Mouse (Mus musculus) limb, embryonic 10.5 days (tissue): ENCODE measurements around the gene Porcn. TPM values are rescaled to one million over a fixed set of nuclear protein-coding genes. Genes with fewer than 3 reads are reported as not detected.

Source experiments
- DNase-seq: peaks from one replicate; pipeline ENCODE4 v3.0.0-alpha.2; 2017; ENCODE audit warnings: low spot score
- H3K27ac ChIP-seq: fragments of 300-500 bp; sonication (generic); 2 replicates; pipeline ENCODE4 v1.5.1; 2016; ENCODE audit warnings: mild to moderate bottlenecking
- H3K27me3 ChIP-seq: fragments of 300-500 bp; sonication (generic); 2 replicates; pipeline ENCODE4 v1.6.1; 2016; ENCODE audit warnings: low read depth, mild to moderate bottlenecking; ENCODE audit not compliant: poor library complexity, severe bottlenecking
- H3K36me3 ChIP-seq: fragments of 300-500 bp; sonication (generic); 2 replicates; pipeline ENCODE4 v1.6.1; 2016; ENCODE audit warnings: mild to moderate bottlenecking, moderate library complexity
- H3K4me1 ChIP-seq: fragments of 300-500 bp; sonication (generic); 2 replicates; pipeline ENCODE4 v1.6.1; 2016
- H3K4me3 ChIP-seq: fragments of 300-500 bp; sonication (generic); 2 replicates; pipeline ENCODE4 v1.5.1; 2016; ENCODE audit warnings: mild to moderate bottlenecking, moderate library complexity
- H3K9me3 ChIP-seq: fragments of 300-500 bp; sonication (generic); replicated peaks from 2 replicates; pipeline ENCODE4 v1.6.1; 2016; ENCODE audit warnings: mild to moderate bottlenecking
- WGBS: fragments of 180-500 bp; shearing (Covaris S2); methylation state at CpG from one replicate; pipeline ENCODE4 v1.1.7; 2016; 5-methylcytosine and 5-hydroxymethylcytosine counted together
- polyA plus RNA-seq: library from polyadenylated mRNA; unstranded; fragments of >200 nt; fragmentation: Nextera tagmentation; extraction: Ambion mirVana; gene quantifications from 2 replicates; pipeline ENCODE4 v1.2.1, GENCODE M21; 2016

Gene Porcn
- polyA plus RNA-seq, 1 experiment from 2014 or later, result 12.5 TPM

GRCm38 (mm10) chrX:8222678-8223421, 16.5 kb upstream of the Porcn start:
- Histone ChIP-seq H3K36me3 (no peaks in the 10 kb centered on the region), H3K27ac (no peak overlapping the region), H3K4me1 (no peaks in the 10 kb centered on the region), H3K4me3 (no peak overlapping the region), H3K27me3 (peaks cover 6% of the 10 kb centered on the region; the same call in 1 of the 2 replicates), H3K9me3 (no peaks in the 10 kb centered on the region)
- 65% methylated on average over 7 of the region's 7 CpGs for WGBS
- no peak for DNase-seq

- Histone ChIP-seq H3K27me3 (peaks cover 7% of the 10 kb centered on the region; the same call in 1 of the 2 replicates), H3K27ac (no peak overlapping the region), H3K4me3 (no peak overlapping the region), H3K36me3 (no peaks in the 10 kb centered on the region), H3K4me1 (no peaks in the 10 kb centered on the region), H3K9me3 (no peaks in the 10 kb centered on the region)
- 83% methylated on average over 3 of the region's 3 CpGs for WGBS
- DNase-seq, result no peak
Observed at GRCm38 (mm10) chrX:8222296-8222677, 16.0 kb upstream of the Porcn start.

GRCm38 (mm10) chrX:8219651-8220050, 13.3 kb upstream of the Porcn start:
- no peaks in the 10 kb centered on the region for H3K36me3 ChIP-seq
- no peaks in the 10 kb centered on the region for H3K4me1 ChIP-seq
- no peak overlapping the region for H3K27ac ChIP-seq
- 25% methylated on average over 8 of the region's 8 CpGs for WGBS
- peaks cover 7% of the 10 kb centered on the region; the same call in 1 of the 2 replicates for H3K27me3 ChIP-seq
- no peak overlapping the region for H3K4me3 ChIP-seq
- H3K9me3 ChIP-seq, result no peaks in the 10 kb centered on the region
- DNase-seq, result no peak

GRCm38 (mm10) chrX:8218114-8218513, 11.8 kb upstream of the Porcn start:
- WGBS, result 45% methylated on average over 2 of the region's 2 CpGs
- H3K4me3 ChIP-seq, result no peak overlapping the region
- H3K4me1 ChIP-seq, result no peaks in the 10 kb centered on the region
- peaks cover 7% of the 10 kb centered on the region; the same call in 1 of the 2 replicates for H3K27me3 ChIP-seq
- no peaks in the 10 kb centered on the region for H3K9me3 ChIP-seq
- no peak for DNase-seq
- H3K36me3 ChIP-seq, result no peaks in the 10 kb centered on the region
- H3K27ac ChIP-seq, result no peak overlapping the region

- Histone ChIP-seq H3K4me1 (no peaks in the 10 kb centered on the region), H3K9me3 (no peaks in the 10 kb centered on the region), H3K4me3 (no peak overlapping the region), H3K36me3 (no peaks in the 10 kb centered on the region), H3K27ac (no peak overlapping the region), H3K27me3 (peaks cover 7% of the 10 kb centered on the region; the same call in 1 of the 2 replicates)
- no peak for DNase-seq
- WGBS, result 34% methylated on average over 6 of the region's 6 CpGs
Observed at GRCm38 (mm10) chrX:8217383-8217782, 11.1 kb upstream of the Porcn start.

- no peak overlapping the region for H3K4me3 ChIP-seq
- H3K9me3 ChIP-seq, result no peaks in the 10 kb centered on the region
- no peaks in the 10 kb centered on the region for H3K4me1 ChIP-seq
- H3K27ac ChIP-seq, result no peak overlapping the region
- no peaks in the 10 kb centered on the region for H3K36me3 ChIP-seq
- WGBS, result 87% methylated on average over 7 of the region's 7 CpGs
- DNase-seq, result no peak
- no peaks in the 10 kb centered on the region for H3K27me3 ChIP-seq
Observed at GRCm38 (mm10) chrX:8211490-8212207, 5.3 kb upstream of the Porcn start.

- Histone ChIP-seq H3K27ac (no peak overlapping the region), H3K4me1 (0 out of 2 replicates have a peak, but pooled peaks cover 3% of the 10 kb centered on the region), H3K4me3 (no peak overlapping the region), H3K9me3 (no peaks in the 10 kb centered on the region), H3K27me3 (no peaks in the 10 kb centered on the region), H3K36me3 (no peaks in the 10 kb centered on the region)
- 70% methylated on average over 2 of the region's 2 CpGs for WGBS
- no peak for DNase-seq
Observed at GRCm38 (mm10) chrX:8209720-8210119, 3.4 kb upstream of the Porcn start.

GRCm38 (mm10) chrX:8207224-8207623, 899 bp upstream of the Porcn start:
- Histone ChIP-seq H3K4me1 (0 out of 2 replicates have a peak, but pooled peaks cover 3% of the 10 kb centered on the region), H3K27ac (no peak overlapping the region), H3K4me3 (no peak overlapping the region), H3K9me3 (no peaks in the 10 kb centered on the region), H3K36me3 (no peaks in the 10 kb centered on the region), H3K27me3 (no peaks in the 10 kb centered on the region)
- 28% methylated on average over 4 of the region's 4 CpGs for WGBS
- no peak for DNase-seq

- Histone ChIP-seq H3K27me3 (no peaks in the 10 kb centered on the region), H3K36me3 (no peaks in the 10 kb centered on the region), H3K27ac (peak overlapping the region; percentile 70), H3K4me1 (0 out of 2 replicates have a peak, but pooled peaks cover 3% of the 10 kb centered on the region), H3K4me3 (peak overlapping the region; percentile 55), H3K9me3 (no peaks in the 10 kb centered on the region)
- no peak for DNase-seq
- WGBS, result 10% methylated on average over 11 of the region's 11 CpGs
Observed at GRCm38 (mm10) chrX:8206694-8207197, 421 bp upstream of the Porcn start.

GRCm38 (mm10) chrX:8205551-8205950, 774 bp downstream of the Porcn start:
- Histone ChIP-seq H3K4me1 (0 out of 2 replicates have a peak, but pooled peaks cover 3% of the 10 kb centered on the region), H3K9me3 (no peaks in the 10 kb centered on the region), H3K27me3 (no peaks in the 10 kb centered on the region), H3K36me3 (no peaks in the 10 kb centered on the region), H3K27ac (no peak overlapping the region), H3K4me3 (peak overlapping the region; percentile 55)
- 43% methylated on average over 7 of the region's 7 CpGs for WGBS
- no peak for DNase-seq

GRCm38 (mm10) chrX:8205088-8205487, 1.2 kb downstream of the Porcn start:
- no peak for DNase-seq
- 0 out of 2 replicates have a peak, but pooled peaks cover 3% of the 10 kb centered on the region for H3K4me1 ChIP-seq
- no peak overlapping the region for H3K27ac ChIP-seq
- H3K4me3 ChIP-seq, result no peak overlapping the region
- H3K36me3 ChIP-seq, result no peaks in the 10 kb centered on the region
- H3K27me3 ChIP-seq, result no peaks in the 10 kb centered on the region
- H3K9me3 ChIP-seq, result no peaks in the 10 kb centered on the region
- WGBS, result 84% methylated on average over 4 of the region's 4 CpGs

GRCm38 (mm10) chrX:8204076-8204475, 2.2 kb downstream of the Porcn start:
- DNase-seq, result no peak
- Histone ChIP-seq H3K4me3 (no peak overlapping the region), H3K36me3 (no peaks in the 10 kb centered on the region), H3K27me3 (no peaks in the 10 kb centered on the region), H3K27ac (no peak overlapping the region), H3K9me3 (no peaks in the 10 kb centered on the region), H3K4me1 (0 out of 2 replicates have a peak, but pooled peaks cover 3% of the 10 kb centered on the region)
- WGBS, result 81% methylated on average over 10 of the region's 10 CpGs

GRCm38 (mm10) chrX:8203105-8203504, 3.2 kb downstream of the Porcn start:
- no peaks in the 10 kb centered on the region for H3K36me3 ChIP-seq
- 90% methylated on average over 14 of the region's 14 CpGs for WGBS
- 0 out of 2 replicates have a peak, but pooled peaks cover 3% of the 10 kb centered on the region for H3K4me1 ChIP-seq
- DNase-seq, result no peak
- H3K4me3 ChIP-seq, result no peak overlapping the region
- H3K27ac ChIP-seq, result no peak overlapping the region
- H3K9me3 ChIP-seq, result no peaks in the 10 kb centered on the region
- H3K27me3 ChIP-seq, result no peaks in the 10 kb centered on the region
